Mouse (Mus musculus): ENCODE measurements around the gene Srl.

Gene Srl

GRCm38 (mm10) chr16:4519157-4519556 lies 22.5 kb downstream of the Srl start:
- no peak for DNase-seq (ENCODE audit: low spot score)

- no peak for DNase-seq (ENCODE audit: low spot score)
Observed at GRCm38 (mm10) chr16:4517906-4518305, 23.7 kb downstream of the Srl start.

- no peak for DNase-seq (ENCODE audit: low spot score)
Observed at GRCm38 (mm10) chr16:4514383-4514782, 27.2 kb downstream of the Srl start.

- peak; percentile 70 for DNase-seq (ENCODE audit: low spot score)
Observed at GRCm38 (mm10) chr16:4512661-4513438, 28.8 kb downstream of the Srl start.

GRCm38 (mm10) chr16:4511371-4511770 lies 30.2 kb downstream of the Srl start:
- no peak for DNase-seq (ENCODE audit: low spot score)

- no peak for DNase-seq (ENCODE audit: low spot score)
Observed at GRCm38 (mm10) chr16:4506181-4506580, 35.4 kb downstream of the Srl start.

GRCm38 (mm10) chr16:4503495-4503894 lies 38.1 kb downstream of the Srl start:
- no peak for DNase-seq (ENCODE audit: low spot score)

GRCm38 (mm10) chr16:4502568-4502967 lies 39.0 kb downstream of the Srl start:
- DNase-seq (ENCODE audit: low spot score): no peak

- DNase-seq (ENCODE audit: low spot score): no peak
Observed at GRCm38 (mm10) chr16:4501703-4502102, 39.9 kb downstream of the Srl start.

GRCm38 (mm10) chr16:4500598-4501385 lies 40.8 kb downstream of the Srl start:
- no peak for DNase-seq (ENCODE audit: low spot score)

- DNase-seq (ENCODE audit: low spot score): no peak
Observed at GRCm38 (mm10) chr16:4497762-4498607, 43.6 kb downstream of the Srl start.

- no peak for DNase-seq (ENCODE audit: low spot score)
Observed at GRCm38 (mm10) chr16:4496470-4496869, 45.1 kb downstream of the Srl start.

GRCm38 (mm10) chr16:4495861-4496260 lies 45.8 kb downstream of the Srl start:
- DNase-seq (ENCODE audit: low spot score): no peak

GRCm38 (mm10) chr16:4492777-4493563 lies 48.6 kb downstream of the Srl start:
- DNase-seq (ENCODE audit: low spot score): no peak

- DNase-seq (ENCODE audit: low spot score): peak; percentile 91
Observed at GRCm38 (mm10) chr16:4489114-4489624, 52.4 kb downstream of the Srl start.

GRCm38 (mm10) chr16:4480616-4481265 lies 60.9 kb downstream of the Srl start:
- no peak for DNase-seq (ENCODE audit: low spot score)

- DNase-seq (ENCODE audit: low spot score): no peak
Observed at GRCm38 (mm10) chr16:4477591-4478215, 63.9 kb downstream of the Srl start.

GRCm38 (mm10) chr16:4474882-4475803 lies 66.5 kb downstream of the Srl start:
- peak; percentile 96 for DNase-seq (ENCODE audit: low spot score)
